Mouse (Mus musculus): ENCODE measurements at regions not wholly inside any gene's neighbourhood (a gene's known extent, or its start where the extent isn't known, plus 50 kb on each side); places are given as distances from the start of the nearest gene placed in this dataset.

DNA sequence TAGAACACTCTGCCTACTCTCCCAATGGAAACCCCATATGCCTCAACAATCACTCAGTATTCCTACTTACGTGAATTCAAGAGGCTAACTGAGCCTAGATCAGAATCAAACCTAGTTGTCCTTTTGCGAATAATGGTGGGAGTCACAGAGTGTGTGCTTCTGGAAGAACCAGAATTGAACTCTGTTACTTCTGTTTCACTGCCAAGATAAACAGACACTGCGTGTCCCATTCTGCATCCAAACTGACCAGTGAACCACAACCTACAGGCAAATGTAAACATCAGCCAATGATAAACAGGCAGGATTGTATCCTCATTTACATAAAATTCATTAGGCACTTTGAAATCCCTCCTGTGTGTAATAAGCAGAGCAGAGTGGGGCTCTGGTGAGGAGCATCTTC lies 173.8 kb downstream of the Foxa2 start:
- TF ChIP-seq HCFC1 (IDR thresholded peaks at IDR 0.05; ENCODE audit: borderline replicate concordance, insufficient read depth, low read length) (no peak), ZNF384 (IDR thresholded peaks at IDR 0.05; ENCODE audit: low read depth, low read length) (no peak), MAFK (IDR thresholded peaks at IDR 0.05; ENCODE audit: insufficient read depth, low read depth, low read length) (no peak)
